Mouse (Mus musculus): ENCODE measurements around the gene Dbt. TPM values are rescaled to one million over a fixed set of nuclear protein-coding genes. Genes with fewer than 3 reads are reported as not detected.

The Dbt gene
- polyA plus RNA-seq, 1 experiment from 2014 or later, result 15.7 TPM

DNA sequence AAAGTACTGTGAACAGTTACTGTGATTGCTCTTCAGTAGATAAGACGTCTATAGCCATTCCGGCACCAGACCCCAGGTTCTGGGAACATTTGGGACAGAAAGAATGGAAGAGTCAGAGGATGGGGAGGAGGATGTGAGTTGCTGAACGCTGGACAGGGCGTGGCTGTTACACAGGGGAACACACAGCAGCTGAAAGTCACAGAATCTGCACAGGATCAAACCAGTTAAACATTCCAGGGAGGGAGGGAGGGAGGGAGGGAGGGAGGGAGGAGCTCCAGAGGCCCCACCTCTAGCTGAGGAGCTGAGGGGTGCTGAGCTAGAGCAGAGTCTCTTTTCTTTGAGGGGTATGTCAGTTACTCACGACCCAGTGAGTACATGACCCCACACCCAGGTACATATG, 31.9 kb upstream of the Dbt start:
- Histone ChIP-seq H3K27me3 (ENCODE audit: insufficient read depth, low read length) (no peaks in the 10 kb centered on the region), H3K9ac (no peak overlapping the region), H3K4me2 (no peak overlapping the region), H3K27ac (ENCODE audit: low read depth) (no peak overlapping the region), H3K36me3 (ENCODE audit: insufficient read depth) (no peaks in the 10 kb centered on the region), H3K4me3 (ENCODE audit: low read depth, low read length) (no peak overlapping the region), H3K9me3 (ENCODE audit: low read depth, low read length) (no peaks in the 10 kb centered on the region), H3K4me1 (ENCODE audit: insufficient read depth) (no peaks in the 10 kb centered on the region)
- TF ChIP-seq CTCF (IDR thresholded peaks at IDR 0.05; ENCODE audit: low read depth), result no peak
- DNase-seq (no peak), ATAC-seq (ENCODE audit: insufficient read depth) (peak; percentile 14; the same call in 1 of the 2 replicates)
- 52% methylated on average over 5 of the region's 5 CpGs for WGBS

DNA sequence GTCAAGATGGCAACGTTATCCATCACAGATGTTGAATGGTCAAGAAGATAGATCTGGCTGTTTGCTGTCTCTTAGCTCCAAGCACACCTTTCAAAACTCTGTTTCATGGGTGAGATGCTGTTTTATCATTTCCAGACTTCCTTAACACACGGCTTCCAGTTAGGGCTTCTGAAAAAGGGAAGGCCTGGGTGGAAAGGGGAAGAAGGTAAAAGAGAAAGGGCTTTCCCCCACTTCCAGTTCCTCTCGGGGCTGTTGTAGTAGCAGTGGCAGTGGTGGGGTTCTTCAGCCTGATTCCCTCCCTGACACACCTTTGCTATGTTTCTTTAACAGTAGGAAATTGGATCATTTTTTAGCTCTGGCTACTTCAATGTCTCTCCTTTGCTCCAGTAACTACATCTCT, 30.1 kb upstream of the Dbt start:
- no peak for TF ChIP-seq CTCF (IDR thresholded peaks at IDR 0.05; ENCODE audit: low read depth)
- Histone ChIP-seq H3K27me3 (ENCODE audit: insufficient read depth, low read length) (no peaks in the 10 kb centered on the region), H3K9me3 (ENCODE audit: low read depth, low read length) (no peaks in the 10 kb centered on the region), H3K4me3 (ENCODE audit: low read depth, low read length) (no peak overlapping the region), H3K36me3 (ENCODE audit: insufficient read depth) (peaks cover 6% of the 10 kb centered on the region), H3K9ac (no peak overlapping the region), H3K4me2 (no peak overlapping the region), H3K4me1 (ENCODE audit: insufficient read depth) (no peaks in the 10 kb centered on the region), H3K27ac (ENCODE audit: low read depth) (no peak overlapping the region)
- 64% methylated on average over 3 of the region's 3 CpGs for WGBS
- no peak for DNase-seq
- no peak for ATAC-seq (ENCODE audit: insufficient read depth)

DNA sequence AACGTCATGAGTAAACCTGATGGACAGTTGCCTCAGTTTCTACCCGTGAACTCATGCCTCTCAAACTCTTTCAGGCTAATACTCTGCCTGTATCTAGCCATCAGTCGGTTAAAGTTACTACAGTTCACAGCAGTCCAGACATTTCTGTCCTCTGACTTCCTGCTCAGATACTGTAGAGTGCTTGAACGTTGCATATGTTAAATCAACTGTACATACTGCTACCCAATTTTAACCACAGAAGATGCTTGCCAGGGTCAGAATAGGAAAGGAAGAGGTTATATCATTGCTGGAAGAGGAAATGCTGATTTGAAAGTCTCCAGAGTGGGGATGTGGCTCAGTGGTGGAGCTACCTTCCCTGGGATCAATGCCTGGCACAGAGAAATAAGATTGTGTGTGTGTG, 29.6 kb upstream of the Dbt start:
- TF ChIP-seq CTCF (IDR thresholded peaks at IDR 0.05; ENCODE audit: low read depth), result no peak
- no peaks in the 10 kb centered on the region for H3K4me1 ChIP-seq (ENCODE audit: insufficient read depth)
- no peaks in the 10 kb centered on the region for H3K9me3 ChIP-seq (ENCODE audit: low read depth, low read length)
- H3K4me3 ChIP-seq (ENCODE audit: low read depth, low read length), result no peak overlapping the region
- no peaks in the 10 kb centered on the region for H3K27me3 ChIP-seq (ENCODE audit: insufficient read depth, low read length)
- WGBS, result 83% methylated on average over 4 of the region's 4 CpGs
- H3K36me3 ChIP-seq (ENCODE audit: insufficient read depth), result peaks cover 11% of the 10 kb centered on the region
- H3K4me2 ChIP-seq, result no peak overlapping the region
- H3K9ac ChIP-seq, result no peak overlapping the region
- DNase-seq (no peak), ATAC-seq (ENCODE audit: insufficient read depth) (no peak)
- no peak overlapping the region for H3K27ac ChIP-seq (ENCODE audit: low read depth)

DNA sequence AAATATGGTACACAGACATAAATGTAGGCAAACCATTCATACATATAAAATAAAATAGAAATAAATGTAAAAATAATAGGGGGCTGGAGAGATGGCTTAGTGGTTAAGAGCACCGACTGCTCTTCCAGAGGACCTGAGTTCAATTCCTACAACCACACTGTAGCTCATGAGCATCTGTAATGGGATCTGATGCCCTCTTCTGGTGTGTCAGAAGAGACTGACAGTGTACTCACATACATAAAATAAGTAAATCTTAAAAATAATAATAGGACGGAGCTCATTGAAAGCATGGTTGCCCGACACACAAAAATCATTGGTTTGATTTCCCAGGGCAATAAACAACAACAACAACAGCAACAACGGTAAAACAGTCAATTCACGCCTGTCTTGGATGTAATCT, 21.9 kb upstream of the Dbt start:
- peaks cover 82% of the 10 kb centered on the region for H3K36me3 ChIP-seq (ENCODE audit: insufficient read depth)
- 93% methylated on average over 5 of the region's 5 CpGs for WGBS
- H3K4me3 ChIP-seq (ENCODE audit: low read depth, low read length), result no peak overlapping the region
- H3K4me1 ChIP-seq (ENCODE audit: insufficient read depth), result no peaks in the 10 kb centered on the region
- ATAC-seq (ENCODE audit: insufficient read depth), result no peak
- no peak overlapping the region for H3K4me2 ChIP-seq
- H3K27me3 ChIP-seq (ENCODE audit: insufficient read depth, low read length), result no peaks in the 10 kb centered on the region
- no peak overlapping the region for H3K9ac ChIP-seq
- no peak for DNase-seq
- no peaks in the 10 kb centered on the region for H3K9me3 ChIP-seq (ENCODE audit: low read depth, low read length)
- no peak overlapping the region for H3K27ac ChIP-seq (ENCODE audit: low read depth)
- TF ChIP-seq CTCF (IDR thresholded peaks at IDR 0.05; ENCODE audit: low read depth), result no peak

DNA sequence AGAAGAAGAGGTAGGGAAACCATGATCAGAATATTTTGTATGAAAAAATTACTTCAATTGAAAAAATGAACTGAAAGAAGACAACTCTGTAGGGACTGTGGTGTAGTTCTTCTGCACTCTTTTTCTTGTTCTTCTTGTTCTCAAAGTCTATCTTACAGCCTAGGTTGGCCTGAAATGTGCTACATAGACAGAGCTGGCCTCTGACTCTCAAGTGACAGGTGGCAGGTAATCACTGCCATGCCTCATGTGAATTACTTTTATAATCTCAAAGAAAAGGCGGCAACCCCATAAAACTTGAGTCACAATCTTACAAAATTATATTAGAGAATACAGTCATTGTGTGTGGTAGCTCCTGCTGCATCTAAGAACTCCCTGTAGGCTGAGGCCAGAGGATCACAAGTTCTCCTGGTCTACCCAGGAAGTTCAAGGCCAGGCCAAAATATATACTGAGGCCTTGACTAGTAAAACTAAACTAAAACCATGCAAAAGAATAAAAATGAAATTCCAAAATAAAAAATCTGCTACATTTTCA, 20.9 kb upstream of the Dbt start:
- 88% methylated on average over 1 of the region's 1 CpGs for WGBS
- ATAC-seq (ENCODE audit: insufficient read depth), result no peak

DNA sequence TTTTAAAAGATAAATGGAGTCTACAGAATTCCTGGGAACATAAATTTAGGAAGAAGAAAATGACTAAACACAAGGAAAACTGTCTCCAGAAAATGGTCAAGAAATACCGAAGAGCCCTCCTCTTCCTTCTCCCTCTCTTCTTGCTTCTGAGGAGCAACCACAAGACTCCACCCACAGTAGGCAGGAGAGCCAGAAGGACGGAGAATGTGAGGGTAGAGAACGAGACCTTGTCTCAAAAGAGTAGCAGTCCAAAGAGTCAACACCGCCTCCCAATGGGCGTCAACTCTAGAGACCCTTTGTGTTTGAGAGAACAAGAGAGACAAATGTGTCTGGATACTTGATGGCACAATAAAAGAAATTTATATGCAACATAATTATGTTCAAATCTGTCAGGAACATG, 19.2 kb upstream of the Dbt start:
- H3K27ac ChIP-seq (ENCODE audit: low read depth), result no peak overlapping the region
- H3K4me3 ChIP-seq (ENCODE audit: low read depth, low read length), result no peak overlapping the region
- no peaks in the 10 kb centered on the region for H3K4me1 ChIP-seq (ENCODE audit: insufficient read depth)
- peaks cover 90% of the 10 kb centered on the region for H3K36me3 ChIP-seq (ENCODE audit: insufficient read depth)
- 65% methylated on average over 5 of the region's 5 CpGs for WGBS
- TF ChIP-seq CTCF (IDR thresholded peaks at IDR 0.05; ENCODE audit: low read depth), result no peak
- ATAC-seq (ENCODE audit: insufficient read depth) (no peak), DNase-seq (no peak)
- H3K9ac ChIP-seq, result no peak overlapping the region
- H3K9me3 ChIP-seq (ENCODE audit: low read depth, low read length), result no peaks in the 10 kb centered on the region
- H3K4me2 ChIP-seq, result no peak overlapping the region
- no peaks in the 10 kb centered on the region for H3K27me3 ChIP-seq (ENCODE audit: insufficient read depth, low read length)

More for the DNA sequence above, 20.9 kb upstream of the Dbt start:
- Histone ChIP-seq H3K27ac (ENCODE audit: low read depth) (no peak overlapping the region), H3K4me2 (no peak overlapping the region), H3K36me3 (ENCODE audit: insufficient read depth) (peaks cover 90% of the 10 kb centered on the region), H3K4me1 (ENCODE audit: insufficient read depth) (no peaks in the 10 kb centered on the region), H3K27me3 (ENCODE audit: insufficient read depth, low read length) (no peaks in the 10 kb centered on the region), H3K9ac (no peak overlapping the region), H3K9me3 (ENCODE audit: low read depth, low read length) (no peaks in the 10 kb centered on the region), H3K4me3 (ENCODE audit: low read depth, low read length) (no peak overlapping the region)
- no peak for TF ChIP-seq CTCF (IDR thresholded peaks at IDR 0.05; ENCODE audit: low read depth)
- DNase-seq, result no peak

DNA sequence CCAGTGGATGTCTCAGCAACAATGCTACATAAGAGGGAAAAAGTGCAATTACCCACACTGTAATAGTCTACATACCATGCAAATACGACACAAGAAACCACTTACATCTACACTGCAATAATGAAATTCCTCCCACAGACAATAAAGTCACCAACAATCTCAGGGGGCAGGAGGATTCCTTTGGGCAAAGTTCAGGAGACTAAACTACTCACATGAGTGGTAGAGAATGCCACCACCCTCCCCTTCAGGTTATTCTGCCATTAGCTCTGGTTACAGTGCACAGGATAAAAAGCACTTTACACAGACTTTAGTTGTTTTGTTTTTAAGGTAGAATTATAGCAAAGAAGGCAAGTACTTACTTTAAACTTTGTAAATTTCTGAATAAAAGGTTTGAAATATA, 17.2 kb upstream of the Dbt start:
- WGBS, result 80% methylated on average over 1 of the region's 1 CpGs
- Histone ChIP-seq H3K9me3 (ENCODE audit: low read depth, low read length) (no peaks in the 10 kb centered on the region), H3K27me3 (ENCODE audit: insufficient read depth, low read length) (no peaks in the 10 kb centered on the region), H3K4me3 (ENCODE audit: low read depth, low read length) (no peak overlapping the region), H3K4me2 (no peak overlapping the region), H3K4me1 (ENCODE audit: insufficient read depth) (no peaks in the 10 kb centered on the region), H3K9ac (no peak overlapping the region), H3K36me3 (ENCODE audit: insufficient read depth) (peaks cover 86% of the 10 kb centered on the region), H3K27ac (ENCODE audit: low read depth) (no peak overlapping the region)
- TF ChIP-seq CTCF (IDR thresholded peaks at IDR 0.05; ENCODE audit: low read depth), result no peak
- ATAC-seq (ENCODE audit: insufficient read depth), result no peak
- DNase-seq, result no peak

Data from lung, embryonic 14.5 days (tissue).